Mouse (Mus musculus) midbrain, embryonic 15.5 days (tissue): Measurements from ENCODE around the gene Chtf18. TPM values are rescaled to one million over a fixed set of nuclear protein-coding genes. Genes with fewer than 3 reads are reported as not detected.

Experiments used
- ATAC-seq: fragments of 200-750 bp; cut with Nextera tagmentation; replicated peaks from 2 replicates; pipeline ENCODE4 v1.8.0; 2017; ENCODE audit warnings: moderate TSS enrichment
- H3K27ac ChIP-seq: fragments of 300-500 bp; sonication (generic); 2 replicates; pipeline ENCODE4 v1.5.1; 2015; ENCODE audit warnings: mild to moderate bottlenecking, inconsistent platforms
- H3K27me3 ChIP-seq: fragments of 300-500 bp; sonication (generic); replicated peaks from 2 replicates; pipeline ENCODE4 v1.6.1; 2015; ENCODE audit warnings: inconsistent platforms
- H3K36me3 ChIP-seq: fragments of 300-500 bp; sonication (generic); replicated peaks from 2 replicates; pipeline ENCODE4 v1.6.1; 2015; ENCODE audit warnings: inconsistent platforms
- H3K4me1 ChIP-seq: fragments of 300-500 bp; sonication (generic); 2 replicates; pipeline ENCODE4 v1.6.1; 2015; ENCODE audit warnings: inconsistent platforms
- H3K4me2 ChIP-seq: fragments of 300-500 bp; sonication (generic); 2 replicates; pipeline ENCODE4 v1.6.1; 2015; ENCODE audit warnings: inconsistent platforms, mild to moderate bottlenecking, moderate library complexity
- H3K4me3 ChIP-seq: fragments of 300-500 bp; sonication (generic); 2 replicates; pipeline ENCODE4 v1.5.1; 2015; ENCODE audit warnings: mild to moderate bottlenecking, inconsistent platforms
- H3K9ac ChIP-seq: fragments of 300-500 bp; sonication (generic); 2 replicates; pipeline ENCODE4 v1.6.1; 2015; ENCODE audit warnings: mild to moderate bottlenecking, inconsistent platforms
- H3K9me3 ChIP-seq: fragments of 300-500 bp; sonication (generic); 2 replicates; pipeline ENCODE4 v1.6.1; 2016; ENCODE audit warnings: inconsistent platforms
- WGBS: fragments of 180-500 bp; shearing (Covaris S2); methylation state at CpG from one replicate; pipeline ENCODE4 v1.1.7; 2015; ENCODE audit warnings: mixed read lengths; 5-methylcytosine and 5-hydroxymethylcytosine counted together
- polyA plus RNA-seq: library from polyadenylated mRNA; unstranded; fragments of >200 nt; fragmentation: Nextera tagmentation; extraction: Ambion mirVana; gene quantifications from 2 replicates; pipeline ENCODE4 v1.2.1, GENCODE M21; 2015

Gene Chtf18
- polyA plus RNA-seq, 1 experiment from 2014 or later, result 5.7 TPM

- Histone ChIP-seq H3K4me3 (no peak overlapping the region), H3K27ac (no peak overlapping the region), H3K9me3 (no peaks in the 10 kb centered on the region), H3K36me3 (no peaks in the 10 kb centered on the region; the same call in 1 of the 2 replicates), H3K27me3 (no peaks in the 10 kb centered on the region), H3K9ac (no peak overlapping the region), H3K4me1 (peaks cover 23% of the 10 kb centered on the region), H3K4me2 (no peak overlapping the region)
- ATAC-seq, result no peak
- WGBS, result 77% methylated on average over 6 of the region's 6 CpGs
Observed at GRCm38 (mm10) chr17:25725264-25725663, 2.0 kb downstream of the Chtf18 start.

- Histone ChIP-seq H3K27me3 (no peaks in the 10 kb centered on the region), H3K4me3 (no peak overlapping the region), H3K4me2 (no peak overlapping the region), H3K36me3 (no peaks in the 10 kb centered on the region), H3K9ac (no peak overlapping the region), H3K4me1 (peaks cover 21% of the 10 kb centered on the region), H3K27ac (no peak overlapping the region), H3K9me3 (no peaks in the 10 kb centered on the region)
- 79% methylated on average over 7 of the region's 7 CpGs for whole genome bisulfite sequencing
- no peak for ATAC-seq
Observed at GRCm38 (mm10) chr17:25723919-25724318, 3.3 kb downstream of the Chtf18 start.

- no peak overlapping the region for H3K4me3 ChIP-seq
- H3K9me3 ChIP-seq, result no peaks in the 10 kb centered on the region
- no peaks in the 10 kb centered on the region for H3K36me3 ChIP-seq
- WGBS, result 94% methylated on average over 19 of the region's 19 CpGs
- no peak for ATAC-seq
- H3K27me3 ChIP-seq, result no peaks in the 10 kb centered on the region
- H3K4me1 ChIP-seq, result peaks cover 17% of the 10 kb centered on the region
- no peak overlapping the region for H3K4me2 ChIP-seq
- no peak overlapping the region for H3K27ac ChIP-seq
- no peak overlapping the region for H3K9ac ChIP-seq
Observed at GRCm38 (mm10) chr17:25723470-25723869, 3.7 kb downstream of the Chtf18 start.

GRCm38 (mm10) chr17:25721476-25721875, 5.7 kb downstream of the Chtf18 start:
- peaks cover 20% of the 10 kb centered on the region for H3K27me3 ChIP-seq
- no peak overlapping the region for H3K27ac ChIP-seq
- no peaks in the 10 kb centered on the region for H3K9me3 ChIP-seq
- ATAC-seq, result no peak
- WGBS, result 92% methylated on average over 5 of the region's 5 CpGs
- no peaks in the 10 kb centered on the region for H3K36me3 ChIP-seq
- H3K4me3 ChIP-seq, result no peak overlapping the region
- no peak overlapping the region for H3K9ac ChIP-seq
- H3K4me2 ChIP-seq, result no peak overlapping the region
- peaks cover 11% of the 10 kb centered on the region for H3K4me1 ChIP-seq

- WGBS, result 8% methylated on average over 6 of the region's 6 CpGs
- no peaks in the 10 kb centered on the region for H3K9me3 ChIP-seq
- peaks cover 27% of the 10 kb centered on the region for H3K27me3 ChIP-seq
- peak overlapping the region; percentile 51 for H3K9ac ChIP-seq
- H3K4me1 ChIP-seq, result peaks cover 7% of the 10 kb centered on the region
- peak overlapping the region; percentile 88 for H3K4me2 ChIP-seq
- no peaks in the 10 kb centered on the region for H3K36me3 ChIP-seq
- ATAC-seq, result no peak
- no peak overlapping the region for H3K27ac ChIP-seq
- peak overlapping the region; percentile 42 for H3K4me3 ChIP-seq
Observed at GRCm38 (mm10) chr17:25717691-25718090, 9.5 kb downstream of the Chtf18 start.

GRCm38 (mm10) chr17:25716711-25717637, 10.2 kb downstream of the Chtf18 start, which contains the start of gene Gng13:
TSS of gene Gng13 (plus strand) at chr17:25717171.
- Histone ChIP-seq H3K9me3 (no peaks in the 10 kb centered on the region), H3K4me2 (peak within 1 kb of the TSS; percentile 88), H3K27ac (no peak within 1 kb of the TSS), H3K4me3 (peak within 1 kb of the TSS; percentile 42), H3K9ac (peak within 1 kb of the TSS; percentile 51), H3K4me1 (peaks cover 7% of the 10 kb centered on the region), H3K36me3 (no peaks in the 10 kb centered on the region), H3K27me3 (peaks cover 27% of the 10 kb centered on the region)
- ATAC-seq, result no peak
- WGBS, result 2% methylated on average over 45 of the region's 45 CpGs

- H3K4me3 ChIP-seq, result no peak overlapping the region
- no peaks in the 10 kb centered on the region for H3K9me3 ChIP-seq
- no peak overlapping the region for H3K27ac ChIP-seq
- H3K4me1 ChIP-seq, result peaks cover 7% of the 10 kb centered on the region
- H3K36me3 ChIP-seq, result no peaks in the 10 kb centered on the region
- H3K27me3 ChIP-seq, result peaks cover 27% of the 10 kb centered on the region
- H3K9ac ChIP-seq, result no peak overlapping the region
- no peak for ATAC-seq
- 6% methylated on average over 6 of the region's 6 CpGs for WGBS
- H3K4me2 ChIP-seq, result no peak overlapping the region
Observed at GRCm38 (mm10) chr17:25716130-25716529, 11.1 kb downstream of the Chtf18 start.

GRCm38 (mm10) chr17:25715627-25716026, 11.6 kb downstream of the Chtf18 start:
- Histone ChIP-seq H3K27me3 (peaks cover 27% of the 10 kb centered on the region), H3K27ac (no peak overlapping the region), H3K4me3 (no peak overlapping the region), H3K36me3 (no peaks in the 10 kb centered on the region), H3K9ac (no peak overlapping the region), H3K4me2 (no peak overlapping the region), H3K9me3 (no peaks in the 10 kb centered on the region), H3K4me1 (peaks cover 7% of the 10 kb centered on the region)
- 54% methylated on average over 3 of the region's 3 CpGs for WGBS
- ATAC-seq, result no peak

GRCm38 (mm10) chr17:25711136-25711535, 16.1 kb downstream of the Chtf18 start:
- WGBS, result 78% methylated on average over 4 of the region's 4 CpGs
- H3K9ac ChIP-seq, result no peak overlapping the region
- no peak overlapping the region for H3K27ac ChIP-seq
- H3K4me1 ChIP-seq, result no peaks in the 10 kb centered on the region
- H3K4me3 ChIP-seq, result no peak overlapping the region
- ATAC-seq, result no peak
- H3K36me3 ChIP-seq, result no peaks in the 10 kb centered on the region
- H3K9me3 ChIP-seq, result no peaks in the 10 kb centered on the region
- H3K27me3 ChIP-seq, result peaks cover 4% of the 10 kb centered on the region
- H3K4me2 ChIP-seq, result no peak overlapping the region

GRCm38 (mm10) chr17:25709994-25710393, 17.2 kb downstream of the Chtf18 start:
- Histone ChIP-seq H3K4me2 (no peak overlapping the region), H3K9me3 (no peaks in the 10 kb centered on the region), H3K4me3 (no peak overlapping the region), H3K4me1 (no peaks in the 10 kb centered on the region), H3K27me3 (no peaks in the 10 kb centered on the region), H3K36me3 (no peaks in the 10 kb centered on the region), H3K27ac (no peak overlapping the region), H3K9ac (no peak overlapping the region)
- 93% methylated on average over 2 of the region's 2 CpGs for WGBS
- ATAC-seq, result no peak

GRCm38 (mm10) chr17:25700863-25701496, 26.2 kb downstream of the Chtf18 start:
- no peaks in the 10 kb centered on the region for H3K4me1 ChIP-seq
- no peak overlapping the region for H3K9ac ChIP-seq
- no peaks in the 10 kb centered on the region for H3K36me3 ChIP-seq
- no peaks in the 10 kb centered on the region for H3K9me3 ChIP-seq
- 59% methylated on average over 9 of the region's 9 CpGs for WGBS
- ATAC-seq, result no peak
- 0 out of 2 replicates have a peak, but pooled peaks cover 6% of the 10 kb centered on the region for H3K27me3 ChIP-seq
- no peak overlapping the region for H3K4me3 ChIP-seq
- no peak overlapping the region for H3K27ac ChIP-seq
- no peak overlapping the region for H3K4me2 ChIP-seq

GRCm38 (mm10) chr17:25698446-25698845, 28.8 kb downstream of the Chtf18 start:
- Histone ChIP-seq H3K9me3 (no peaks in the 10 kb centered on the region), H3K4me2 (no peak overlapping the region), H3K27me3 (0 out of 2 replicates have a peak, but pooled peaks cover 6% of the 10 kb centered on the region), H3K4me1 (no peaks in the 10 kb centered on the region), H3K36me3 (no peaks in the 10 kb centered on the region), H3K27ac (no peak overlapping the region), H3K9ac (no peak overlapping the region), H3K4me3 (no peak overlapping the region)
- 11% methylated on average over 7 of the region's 7 CpGs for WGBS
- ATAC-seq, result 0 out of 2 replicates have a peak, but pooled peaks have one; percentile 48
